Mouse (Mus musculus) CH12.LX (cell line): ENCODE data around the gene Tmem131l. TPM values are rescaled to one million over a fixed set of nuclear protein-coding genes. Genes with fewer than 3 reads are reported as not detected.

ENCODE experiments used
- DNase-seq: peaks from one replicate; pipeline ENCODE4 v3.0.0-alpha.2; 2013; ENCODE audit errors: extremely low read depth
- H3K27ac ChIP-seq: 2 replicates; pipeline ENCODE4 v1.5.1; 2012; ENCODE audit warnings: low read depth, mild to moderate bottlenecking, control low read depth, moderate library complexity; ENCODE audit not compliant: insufficient read depth
- H3K27me3 ChIP-seq: replicated peaks from 2 replicates; pipeline ENCODE3; 2012; ENCODE audit warnings: inconsistent platforms
- H3K36me3 ChIP-seq, 2 experiments: replicated peaks in 1 of 2; 2 replicates each; pipeline versions ENCODE3 to v1.6.1; 2012; ENCODE audit warnings: inconsistent platforms in 1 of 2, low read length in 1 of 2, mild to moderate bottlenecking in 1 of 2, mixed read lengths in 1 of 2, moderate library complexity in 1 of 2; ENCODE audit not compliant: control insufficient read depth in 1 of 2, insufficient read depth in 1 of 2
- H3K4me1 ChIP-seq, 2 experiments: 2 replicates each; pipeline ENCODE4 v1.6.1; 2012; ENCODE audit warnings: inconsistent platforms in 1 of 2, moderate library complexity in 1 of 2; ENCODE audit not compliant: insufficient read depth in 2 of 2, control insufficient read depth in 1 of 2
- H3K4me2 ChIP-seq: 2 replicates; pipeline ENCODE4 v1.6.1; 2012; ENCODE audit warnings: low read depth, mild to moderate bottlenecking, control low read depth; ENCODE audit not compliant: poor library complexity, insufficient read depth, severe bottlenecking
- H3K4me3 ChIP-seq, 3 experiments: fragments of 150-350 bp in 1 of 3; sonication (generic) in 1 of 3; replicated peaks in 1 of 3; 2 replicates each; pipeline versions ENCODE3 to v1.5.1; 2011 to 2012; ENCODE audit warnings: low read depth in 2 of 3, low read length in 2 of 3, mild to moderate bottlenecking in 2 of 3, moderate library complexity in 2 of 3, control low read depth in 1 of 3, improper control_type of control experiment in 1 of 3, inconsistent platforms in 1 of 3, mixed read lengths in 1 of 3; ENCODE audit not compliant: poor library complexity in 1 of 3
- H3K79me2 ChIP-seq: replicated peaks from 2 replicates; pipeline ENCODE4 v1.6.1; 2012; ENCODE audit warnings: mild to moderate bottlenecking, moderate library complexity; ENCODE audit not compliant: control insufficient read depth, poor library complexity, insufficient read depth, severe bottlenecking; ENCODE audit errors: extremely low read depth
- H3K9ac ChIP-seq: 2 replicates; pipeline ENCODE4 v1.6.1; 2012; ENCODE audit warnings: low read depth, mild to moderate bottlenecking, control low read depth, moderate library complexity; ENCODE audit not compliant: insufficient read depth
- H3K9me3 ChIP-seq: replicated peaks from 2 replicates; pipeline ENCODE3; 2012; ENCODE audit warnings: low read length, inconsistent platforms, mixed read lengths
- CTCF ChIP-seq, 2 experiments: IDR thresholded peaks in 1 of 2; conservative IDR thresholded peaks in 1 of 2; 2 replicates each; pipeline ENCODE4 v1.5.1; 2011 to 2012; ENCODE audit warnings: low read depth in 2 of 2, low read length in 2 of 2, improper control_type of control experiment in 1 of 2, inconsistent platforms in 1 of 2, mild to moderate bottlenecking in 1 of 2, moderate library complexity in 1 of 2
- E2F4 ChIP-seq: IDR thresholded peaks from 2 replicates; pipeline ENCODE4 v1.6.1; 2011; ENCODE audit warnings: low read depth, low read length, improper control_type of control experiment; ENCODE audit not compliant: insufficient replicate concordance
- EP300 ChIP-seq: IDR thresholded peaks from 2 replicates; pipeline ENCODE4 v1.6.1; 2011; ENCODE audit warnings: low read length, improper control_type of control experiment
- GABPA ChIP-seq: IDR thresholded peaks from 2 replicates; pipeline ENCODE4 v1.6.1; 2012; ENCODE audit warnings: low read depth, low read length, improper control_type of control experiment, inconsistent platforms; ENCODE audit not compliant: insufficient replicate concordance
- JUND ChIP-seq: conservative IDR thresholded peaks from 2 replicates; pipeline ENCODE4 v1.6.1; 2011; ENCODE audit warnings: low read depth, low read length, improper control_type of control experiment
- MAFK ChIP-seq: IDR thresholded peaks from 2 replicates; pipeline ENCODE4 v1.6.1; 2011; ENCODE audit warnings: low read length, improper control_type of control experiment; ENCODE audit not compliant: insufficient replicate concordance
- MAX ChIP-seq: IDR thresholded peaks from 2 replicates; pipeline ENCODE4 v1.6.1; 2011; ENCODE audit warnings: low read length, improper control_type of control experiment
- MAZ ChIP-seq: IDR thresholded peaks from 2 replicates; pipeline ENCODE4 v1.6.1; 2012; ENCODE audit warnings: low read depth, mild to moderate bottlenecking, inconsistent platforms, low read length, improper control_type of control experiment, moderate library complexity
- MEF2A ChIP-seq: IDR thresholded peaks from 2 replicates; pipeline ENCODE4 v1.6.1; 2014; ENCODE audit warnings: low read depth, mild to moderate bottlenecking, inconsistent platforms, low read length, improper control_type of control experiment, borderline replicate concordance
- POLR2A ChIP-seq: IDR thresholded peaks from 2 replicates; pipeline ENCODE4 v1.6.1; 2011; ENCODE audit warnings: low read depth, mild to moderate bottlenecking, improper control_type of control experiment, low read length
- RAD21 ChIP-seq: IDR thresholded peaks from 2 replicates; pipeline ENCODE4 v1.6.1; 2011; ENCODE audit warnings: low read depth, mild to moderate bottlenecking, low read length, improper control_type of control experiment, moderate library complexity
- RCOR1 ChIP-seq: conservative IDR thresholded peaks from 2 replicates; pipeline ENCODE4 v1.6.1; 2012; ENCODE audit warnings: low read depth, mild to moderate bottlenecking, inconsistent platforms, low read length, improper control_type of control experiment
- SIN3A ChIP-seq: IDR thresholded peaks from 2 replicates; pipeline ENCODE4 v1.6.1; 2012; ENCODE audit warnings: low read length, improper control_type of control experiment, inconsistent platforms
- TCF12 ChIP-seq: IDR thresholded peaks from 2 replicates; pipeline ENCODE4 v1.6.1; 2014; ENCODE audit warnings: low read depth, mild to moderate bottlenecking, inconsistent platforms, low read length, improper control_type of control experiment
- UBTF ChIP-seq: IDR thresholded peaks from 2 replicates; pipeline ENCODE4 v1.6.1; 2012; ENCODE audit warnings: low read depth, mild to moderate bottlenecking, inconsistent platforms, low read length, improper control_type of control experiment, moderate library complexity
- USF1 ChIP-seq: IDR thresholded peaks from 2 replicates; pipeline ENCODE4 v1.6.1; 2014; ENCODE audit warnings: low read depth, mild to moderate bottlenecking, inconsistent platforms, low read length, improper control_type of control experiment
- ZNF384 ChIP-seq: IDR thresholded peaks from 2 replicates; pipeline ENCODE4 v1.6.1; 2012; ENCODE audit warnings: low read depth, low read length, improper control_type of control experiment, inconsistent platforms
- dilution Hi-C: fragments of 300-500 bp; cut with MboI; formaldehyde crosslinking; loops from 2 replicates; pipeline ENCODE4 v1.14.3; 2020; ENCODE audit warnings: low sequenced_read_pairs; ENCODE audit not compliant: extremely low pct_unique_long_range_greater_than_20kb, extremely low pct_ligation_motif_present
- in situ Hi-C: fragments of 300-500 bp; cut with MboI; formaldehyde crosslinking; loops from 3 replicates; pipeline ENCODE4 v1.14.3; 2019; ENCODE audit warnings: low sequenced_read_pairs, low pct_ligation_motif_present, low pct_unique_long_range_greater_than_20kb, mixed read lengths
- polyA plus RNA-seq: library from polyadenylated mRNA; unstranded; fragments of >175 nt; gene quantifications from 2 replicates; pipeline ENCODE4 v1.2.1, GENCODE M21; 2012; ENCODE audit warnings: low read depth; ENCODE audit not compliant: insufficient read length
- total RNA-seq, 2 experiments: library from RNA; depleted of rRNA; stranded (reverse); fragments of 300-350 nt in 1 of 2; fragments of >200 nt in 1 of 2; gene quantifications; 2 replicates each; pipeline ENCODE4 v1.2.3; 2012 to 2014

The Tmem131l gene
- total and polyA plus RNA-seq, 3 experiments, result 32.7 to 89.7 (median 37.1) TPM

- peaks cover 15 to 78% of the 10 kb centered on the region in 2 experiments for H3K4me1 ChIP-seq
- H3K27me3 ChIP-seq, result no peaks in the 10 kb centered on the region
- TF ChIP-seq RCOR1, result no peak
- no peak for TF ChIP-seq E2F4
- TF ChIP-seq UBTF, result no peak
- no peak for TF ChIP-seq JUND
- TF ChIP-seq RAD21, result no peak
- no peak for TF ChIP-seq TCF12
- no peak for DNase-seq
- in situ Hi-C loops (no loop called here), dilution Hi-C loops (no loop called here)
- no peak overlapping the region for H3K9ac ChIP-seq
- H3K9me3 ChIP-seq, result no peaks in the 10 kb centered on the region
- peaks cover 10% of the 10 kb centered on the region; the same call in 1 of the 2 replicates for H3K79me2 ChIP-seq
- H3K4me2 ChIP-seq, result no peak overlapping the region
- H3K4me3 ChIP-seq, result no peak overlapping the region
- no peak overlapping the region for H3K27ac ChIP-seq
- peaks cover 0 to 54% of the 10 kb centered on the region in 2 experiments for H3K36me3 ChIP-seq
Observed at GRCm38 (mm10) chr3:83984379-83984778, 55.6 kb downstream of the Tmem131l start.

- Histone ChIP-seq H3K4me3 (no peak overlapping the region), H3K27ac (no peak overlapping the region), H3K9ac (no peak overlapping the region), H3K9me3 (no peaks in the 10 kb centered on the region), H3K4me1 (peaks cover 13 to 77% of the 10 kb centered on the region in 2 experiments), H3K79me2 (peaks cover 10% of the 10 kb centered on the region; the same call in 1 of the 2 replicates), H3K27me3 (no peaks in the 10 kb centered on the region), H3K4me2 (no peak overlapping the region), H3K36me3 (peaks cover 0 to 43% of the 10 kb centered on the region in 2 experiments)
- DNase-seq, result no peak
- dilution Hi-C loops, result no loop called here
- in situ Hi-C loops, result no loop called here
- TF ChIP-seq ZNF384 (no peak), POLR2A (no peak), EP300 (no peak), MAZ (no peak), GABPA (no peak), MEF2A (no peak), USF1 (no peak), MAX (no peak), CTCF (conservative IDR thresholded peaks at IDR 0.05 in 1 of 2, IDR thresholded peaks at IDR 0.05 in 1 of 2; ENCODE audit: low read depth in 2 of 2, low read length in 2 of 2) (no peak), MAFK (no peak), SIN3A (no peak)
Observed at GRCm38 (mm10) chr3:83982821-83983220, 57.2 kb downstream of the Tmem131l start.
